Mouse (Mus musculus) cerebellum, adult 11-12 months (tissue): ENCODE data around the gene Manbal.
"Not testable (repeated sequence)": the region's sequence is repeated elsewhere in the genome, so short reads cannot be mapped to it uniquely, and the experiment has no call there.

Experiments
- DNase-seq: peaks from one replicate; pipeline ENCODE4 v3.0.0; 2022

Gene Manbal

GRCm38 (mm10) chr2:157371696-157372095, 4.3 kb downstream of the Manbal start:
- DNase-seq: no peak

GRCm38 (mm10) chr2:157373681-157374080, 6.3 kb downstream of the Manbal start:
- DNase-seq: no peak

- no peak for DNase-seq
Observed at GRCm38 (mm10) chr2:157375051-157375450, 7.7 kb downstream of the Manbal start.

GRCm38 (mm10) chr2:157375794-157376757, 8.7 kb downstream of the Manbal start:
- DNase-seq: no peak

GRCm38 (mm10) chr2:157376995-157377394, 9.6 kb downstream of the Manbal start:
- no peak for DNase-seq

GRCm38 (mm10) chr2:157384836-157385235, 17.4 kb downstream of the Manbal start:
- no peak for DNase-seq

- DNase-seq: not testable (repeated sequence)
Observed at GRCm38 (mm10) chr2:157388901-157389590, 21.7 kb downstream of the Manbal start.

GRCm38 (mm10) chr2:157389591-157389921, 22.2 kb downstream of the Manbal start:
- DNase-seq: no peak

- DNase-seq: no peak
Observed at GRCm38 (mm10) chr2:157392331-157392730, 24.9 kb downstream of the Manbal start.

GRCm38 (mm10) chr2:157393549-157393948, 26.2 kb downstream of the Manbal start:
- no peak for DNase-seq

- no peak for DNase-seq
Observed at GRCm38 (mm10) chr2:157394868-157395267, 27.5 kb downstream of the Manbal start.

GRCm38 (mm10) chr2:157395371-157395770, 28.0 kb downstream of the Manbal start:
- no peak for DNase-seq

- DNase-seq: no peak
Observed at GRCm38 (mm10) chr2:157395960-157396359, 28.6 kb downstream of the Manbal start.

GRCm38 (mm10) chr2:157397376-157397775, 30.0 kb downstream of the Manbal start:
- no peak for DNase-seq

- no peak for DNase-seq
Observed at GRCm38 (mm10) chr2:157398539-157398938, 31.1 kb downstream of the Manbal start.

GRCm38 (mm10) chr2:157399797-157400196, 32.4 kb downstream of the Manbal start:
- DNase-seq: no peak

GRCm38 (mm10) chr2:157400491-157400890, 33.1 kb downstream of the Manbal start:
- no peak for DNase-seq

- no peak for DNase-seq
Observed at GRCm38 (mm10) chr2:157401261-157401660, 33.9 kb downstream of the Manbal start.

GRCm38 (mm10) chr2:157407596-157407995, 40.2 kb downstream of the Manbal start:
- no peak for DNase-seq

GRCm38 (mm10) chr2:157409793-157410533, 42.6 kb downstream of the Manbal start:
- DNase-seq: no peak

- DNase-seq: no peak
Observed at GRCm38 (mm10) chr2:157411151-157411693, 43.8 kb downstream of the Manbal start.

- no peak for DNase-seq
Observed at GRCm38 (mm10) chr2:157412497-157412896, 45.1 kb downstream of the Manbal start.

GRCm38 (mm10) chr2:157417229-157417628, 49.8 kb downstream of the Manbal start:
- DNase-seq: no peak
